In the genomic region with DNA sequence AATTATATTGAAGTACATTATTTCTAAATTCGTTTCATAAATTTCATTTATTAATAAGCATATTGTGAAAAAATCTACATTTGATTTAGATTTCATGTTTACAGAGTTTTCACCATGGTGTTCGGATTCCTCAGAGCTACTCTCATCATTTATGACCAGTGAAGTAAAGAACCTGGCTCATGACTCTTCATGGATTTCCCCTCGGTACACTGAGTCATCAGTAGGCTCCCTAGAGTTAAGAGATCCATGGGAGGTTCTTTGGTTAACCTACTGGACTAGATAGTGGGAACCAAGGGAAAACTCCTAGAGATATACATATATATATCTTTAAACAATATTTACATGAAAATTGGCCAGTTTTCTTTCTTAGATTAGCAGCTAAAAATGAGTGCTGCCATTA, we compare ENCODE assay signal across 25 mouse cellular contexts. TPM values are rescaled to one million over a fixed set of nuclear protein-coding genes. Genes with fewer than 3 reads are reported as not detected.
DNase-seq lines count a peak whose midpoint lies in the region; ATAC-seq and TF ChIP-seq lines count a peak whose summit lies in the region.
"Had no signal": no experiment of that assay in that cellular context is flagged by ENCODE, and none has a peak within 500 bp of the region (broad histone marks: within the 10 kb centered on the region; RNA-seq: fewer than 3 reads in every experiment).

No protein-coding gene starts in this region.

- peaks cover 83% of the 10 kb centered on the region for H3K36me3 ChIP-seq in limb, embryonic 10.5 days
- H3K36me3 ChIP-seq in forebrain, embryonic 16.5 days (ENCODE audit: control insufficient read depth, insufficient read depth): peaks cover 31% of the 10 kb centered on the region

- peak; percentile 64 for DNase-seq in 3T3-L1 (ENCODE audit: low read depth, low spot score)
- DNase-seq in Muller cell, postnatal 12 days (ENCODE audit: inconsistent ontology term): peak; percentile 7
- DNase-seq in NIH3T3 (ENCODE audit: low read depth): peak; percentile 32
- no peak for DNase-seq in Patski (ENCODE audit: low read depth, low spot score)
- no peak for DNase-seq in heart, postnatal 14 days
- DNase-seq in limb, embryonic 10.5 days (ENCODE audit: low spot score): no peak
- no peak for DNase-seq in lung, postnatal 14 days
- DNase-seq: adrenal gland, adult 2 months; adrenal gland, adult 8-10 months; adrenal gland, postnatal 10 days; adrenal gland, postnatal 14 days; adrenal gland, postnatal 25 days; adrenal gland, postnatal 36 days; B cell, adult 2 months; cerebellum, adult 11 months; cerebellum, adult 11-12 months; cerebellum, adult 18-20 months; cerebellum, adult 2 months; cerebellum, adult 8-10 months; cerebellum, adult 9-10 months had no signal

- no peak overlapping the region for H3K27ac ChIP-seq in limb, embryonic 10.5 days
- H3K27ac ChIP-seq in forebrain, embryonic 16.5 days (ENCODE audit: low read length): no peak overlapping the region

- WGBS in limb, embryonic 10.5 days: 90% methylated on average over 3 of the region's 3 CpGs
- WGBS in forebrain, embryonic 16.5 days: 93% methylated on average over 3 of the region's 3 CpGs

- peak; percentile 85 for ATAC-seq in Patski
- ATAC-seq in forebrain, embryonic 16.5 days: no peak
- ATAC-seq: activated CD4-positive, CD25-positive, alpha-beta regulatory T cell, adult 4 months; CD4-positive, CD25-positive, alpha-beta regulatory T cell, adult 4 months had no signal

- no peaks in the 10 kb centered on the region for H3K9me3 ChIP-seq in limb, embryonic 10.5 days (replicated peaks)
- H3K9me3 ChIP-seq in forebrain, embryonic 16.5 days (ENCODE audit: control insufficient read depth, low read length): no peaks in the 10 kb centered on the region
- H3K9me3 ChIP-seq: G1E had no signal

- no peaks in the 10 kb centered on the region for H3K4me1 ChIP-seq in limb, embryonic 10.5 days
- H3K4me1 ChIP-seq in forebrain, embryonic 16.5 days (replicated peaks; ENCODE audit: control insufficient read depth, insufficient read depth, low read length): no peaks in the 10 kb centered on the region

- POLR2A ChIA-PET in Patski (lab: Charles Lee): no interaction called here

- H3K27me3 ChIP-seq in Patski: no peaks in the 10 kb centered on the region
- no peaks in the 10 kb centered on the region for H3K27me3 ChIP-seq in limb, embryonic 10.5 days (ENCODE audit: low read depth, poor library complexity, severe bottlenecking)
- H3K27me3 ChIP-seq in forebrain, embryonic 16.5 days (replicated peaks; ENCODE audit: control insufficient read depth, insufficient read depth, low read length): no peaks in the 10 kb centered on the region
- H3K27me3 ChIP-seq: CH12.LX had no signal

- intact Hi-C loops in heart, postnatal 14 days (cut with DNase I): no loop called here

- no peak overlapping the region for H3K4me2 ChIP-seq in forebrain, embryonic 16.5 days (ENCODE audit: low read length)

- no peak overlapping the region for H3K4me3 ChIP-seq in limb, embryonic 10.5 days
- no peak overlapping the region for H3K4me3 ChIP-seq in forebrain, embryonic 16.5 days (replicated peaks; ENCODE audit: low read length)

- H3K9ac ChIP-seq in forebrain, embryonic 16.5 days (replicated peaks; ENCODE audit: low read depth, low read length): no peak overlapping the region

- in situ Hi-C loops in Patski (cut with MboI; ENCODE audit: low pct_unique_long_range_greater_than_20kb): no loop called here

- TF ChIP-seq CTCF in Patski (IDR thresholded peaks at IDR 0.05): no peak

- CTCF ChIA-PET in Patski (lab: Charles Lee): interaction anchor here (1.1 to 2.4 kb wide), 7 partner anchors 10 to 41 kb away, joined by 3 to 11 read pairs (median 3); no protein-coding TSS in a partner anchor

RNA-seq across cellular contexts. Expression of a gene that starts 13.6 kb away (rescaled TPM):
- 26.1 TPM for polyA plus RNA-seq in Patski (2021)
- 1 to 10 TPM; 6.9 to 7.3 TPM for total RNA-seq in heart, postnatal 14 days (2021)
- 52.2 and 53.9 TPM in 2 replicates for polyA plus RNA-seq in limb, embryonic 10.5 days (2016; fragmentation: Nextera tagmentation; extraction: Ambion mirVana)
- 50.5 and 54.0 TPM in 2 replicates for polyA plus RNA-seq in forebrain, embryonic 16.5 days (2015; fragmentation: Nextera tagmentation; extraction: Ambion mirVana)

RNA-seq across cellular contexts. Expression of a gene that starts 23.8 kb away (rescaled TPM):
- polyA plus RNA-seq in Patski (2021): 29.7 TPM
- 10 to 100 TPM; 19.5 to 21.7 TPM for total RNA-seq in heart, postnatal 14 days (2021)
- polyA plus RNA-seq in limb, embryonic 10.5 days (2016; fragmentation: Nextera tagmentation; extraction: Ambion mirVana): 81.4 and 93.6 TPM in 2 replicates
- polyA plus RNA-seq in forebrain, embryonic 16.5 days (2015; fragmentation: Nextera tagmentation; extraction: Ambion mirVana): 44.9 and 48.2 TPM in 2 replicates

Comparison
In these comparisons a context has a peak if more than half of its experiments do, and no peak if none do; other contexts are left out.
1. DNase-seq: peak in 3T3-L1 (single experiment), Muller cell, postnatal 12 days (single experiment) and NIH3T3 (single experiment); none in Patski (single experiment), heart, postnatal 14 days (0 of 2), limb, embryonic 10.5 days (single experiment) and lung, postnatal 14 days (single experiment).